Mouse (Mus musculus) hematopoietic stem cell, adult 5-6 weeks (primary cell): ENCODE results near the gene Rpusd3. TPM values are rescaled to one million over a fixed set of nuclear protein-coding genes. Genes with fewer than 3 reads are reported as not detected.

Experiments used
- ATAC-seq, 2 experiments: fragments of 125-278 bp in 1 of 2; replicated peaks in 1 of 2; 2 replicates each; pipeline ENCODE4 v1.8.0; 2016 to 2017; ENCODE audit warnings: inconsistent platforms in 2 of 2, mild to moderate bottlenecking in 2 of 2, moderate number of reproducible peaks in 2 of 2, low read depth in 1 of 2, moderate TSS enrichment in 1 of 2; ENCODE audit not compliant: low FRiP score in 2 of 2, poor library complexity in 2 of 2, severe bottlenecking in 2 of 2, insufficient read depth in 1 of 2, low TSS enrichment in 1 of 2
- total RNA-seq: library from RNA; stranded (forward); fragments of 172-1452, 232-1000 nt; gene quantifications from 2 replicates; pipeline ENCODE4 v1.2.3, GENCODE M21; 2017

The Rpusd3 gene
- total RNA-seq = 4.5 and 4.6 TPM in 2 replicates

- ATAC-seq = peak; percentile 96 to 98
These were observed at the start of gene Rpusd3 for GRCm38 (mm10) chr6:113419199-113419587. Rpusd3 (minus strand) TSS chr6:113419340.

- no peak for ATAC-seq
These were observed 49.4 kb upstream of the Rpusd3 start for GRCm38 (mm10) chr6:113468512-113468911.

- no peak for ATAC-seq
These were observed 46.5 kb upstream of the Rpusd3 start for GRCm38 (mm10) chr6:113465602-113466001.

GRCm38 (mm10) chr6:113464040-113464439 is 44.9 kb upstream of the Rpusd3 start:
- no peak for ATAC-seq

GRCm38 (mm10) chr6:113458635-113459034 is 39.5 kb upstream of the Rpusd3 start:
- peak in 1 of 2 experiments; percentile 37; a peak in 1 of 4 replicates for ATAC-seq

GRCm38 (mm10) chr6:113457952-113458534 is 38.9 kb upstream of the Rpusd3 start, which contains the start of gene Il17re:
Il17re (plus strand) TSS chr6:113458484.
- ATAC-seq = peak; percentile 70 to 71

- no peak for ATAC-seq
These were observed 35.9 kb upstream of the Rpusd3 start for GRCm38 (mm10) chr6:113455007-113455406.

- no peak for ATAC-seq
These were observed 32.7 kb upstream of the Rpusd3 start for GRCm38 (mm10) chr6:113451839-113452238.

GRCm38 (mm10) chr6:113447639-113448038 is 28.5 kb upstream of the Rpusd3 start:
- no peak for ATAC-seq

GRCm38 (mm10) chr6:113444207-113444965 is 25.2 kb upstream of the Rpusd3 start:
- ATAC-seq = no peak

- no peak for ATAC-seq
These were observed 24.0 kb upstream of the Rpusd3 start for GRCm38 (mm10) chr6:113443091-113443490.

GRCm38 (mm10) chr6:113442442-113443090 is 23.4 kb upstream of the Rpusd3 start, which contains the start of gene Jagn1:
Jagn1 (plus strand) TSS chr6:113442569.
- peak; percentile 60 to 84 for ATAC-seq

GRCm38 (mm10) chr6:113442087-113442441 is 22.9 kb upstream of the Rpusd3 start:
- ATAC-seq = peak in 1 of 2 experiments; percentile 35; a peak in 2 of 4 replicates

- peak; percentile 84 to 86 for ATAC-seq
These were observed 22.1 kb upstream of the Rpusd3 start for GRCm38 (mm10) chr6:113441147-113441680.

GRCm38 (mm10) chr6:113440686-113441085 is 21.5 kb upstream of the Rpusd3 start:
- ATAC-seq = no peak

- ATAC-seq = no peak
These were observed 19.7 kb upstream of the Rpusd3 start for GRCm38 (mm10) chr6:113438721-113439430.

- ATAC-seq = no peak
These were observed 18.0 kb upstream of the Rpusd3 start for GRCm38 (mm10) chr6:113437135-113437534.
